Mouse (Mus musculus) R1 (cell line): ENCODE data around the gene Cited4.

Experiments used
- DNase-seq: peaks from one replicate; pipeline ENCODE4 v3.0.0-alpha.2; 2018; ENCODE audit warnings: low read depth, low spot score

Gene Cited4

DNA sequence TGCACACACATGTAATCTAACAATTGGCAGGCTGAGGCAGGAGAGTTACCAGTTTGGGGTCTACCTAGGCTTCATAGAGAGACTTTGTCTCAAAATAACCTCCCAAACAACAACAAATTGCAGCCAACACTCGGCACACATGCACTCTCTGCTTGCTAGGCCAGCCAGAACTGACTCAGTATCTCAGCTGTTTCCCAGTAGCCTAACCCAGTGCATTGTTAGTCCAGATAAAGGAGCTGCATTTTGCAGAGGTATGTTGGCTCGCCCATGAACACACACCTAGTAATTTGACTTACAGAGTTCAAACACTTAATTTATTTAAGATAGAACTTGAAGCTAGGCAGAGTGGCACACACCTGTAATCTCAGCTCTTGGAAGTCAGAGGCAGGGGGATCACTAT, 9.3 kb downstream of the Cited4 start:
- no peak for DNase-seq

DNA sequence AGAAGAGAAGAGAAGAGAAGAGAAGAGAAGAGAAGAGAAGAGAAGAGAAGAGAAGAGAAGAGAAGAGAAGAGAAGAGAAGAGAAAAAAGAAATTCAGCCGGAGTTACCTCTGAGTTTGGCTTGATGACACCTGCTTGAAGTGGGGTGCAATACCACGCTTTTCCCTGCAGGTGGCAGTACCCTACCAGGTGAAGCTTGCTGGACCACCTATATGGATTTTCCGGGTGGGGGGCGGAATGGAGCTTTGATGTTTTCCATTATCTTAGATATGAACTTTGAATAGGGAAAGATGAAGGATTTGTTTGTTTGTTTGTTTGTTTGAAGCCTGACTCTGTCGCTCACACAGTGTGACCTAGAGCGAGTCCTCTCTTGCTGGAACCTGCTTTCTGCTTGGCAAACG, 14.6 kb downstream of the Cited4 start:
- peak; percentile 58 for DNase-seq

DNA sequence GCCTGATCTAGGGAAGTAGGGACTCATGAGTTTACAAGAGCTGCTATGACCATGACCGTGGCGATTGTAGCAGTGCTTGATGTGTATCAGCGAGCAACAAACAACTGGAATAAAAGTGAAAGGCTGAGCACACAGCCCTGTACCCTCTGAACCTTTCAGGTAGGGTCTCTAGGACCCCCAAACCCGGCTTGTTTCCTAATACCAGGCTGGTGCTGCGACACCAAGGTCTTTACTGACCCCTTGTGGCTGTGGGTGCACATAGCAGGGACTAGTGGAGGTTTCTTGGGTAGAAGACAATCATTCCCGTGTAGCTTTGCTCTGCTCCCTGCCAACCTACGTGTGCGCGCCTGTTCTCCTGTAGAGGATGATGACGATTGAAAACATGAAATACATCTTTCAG, 15.8 kb downstream of the Cited4 start:
- DNase-seq: peak; percentile 69

DNA sequence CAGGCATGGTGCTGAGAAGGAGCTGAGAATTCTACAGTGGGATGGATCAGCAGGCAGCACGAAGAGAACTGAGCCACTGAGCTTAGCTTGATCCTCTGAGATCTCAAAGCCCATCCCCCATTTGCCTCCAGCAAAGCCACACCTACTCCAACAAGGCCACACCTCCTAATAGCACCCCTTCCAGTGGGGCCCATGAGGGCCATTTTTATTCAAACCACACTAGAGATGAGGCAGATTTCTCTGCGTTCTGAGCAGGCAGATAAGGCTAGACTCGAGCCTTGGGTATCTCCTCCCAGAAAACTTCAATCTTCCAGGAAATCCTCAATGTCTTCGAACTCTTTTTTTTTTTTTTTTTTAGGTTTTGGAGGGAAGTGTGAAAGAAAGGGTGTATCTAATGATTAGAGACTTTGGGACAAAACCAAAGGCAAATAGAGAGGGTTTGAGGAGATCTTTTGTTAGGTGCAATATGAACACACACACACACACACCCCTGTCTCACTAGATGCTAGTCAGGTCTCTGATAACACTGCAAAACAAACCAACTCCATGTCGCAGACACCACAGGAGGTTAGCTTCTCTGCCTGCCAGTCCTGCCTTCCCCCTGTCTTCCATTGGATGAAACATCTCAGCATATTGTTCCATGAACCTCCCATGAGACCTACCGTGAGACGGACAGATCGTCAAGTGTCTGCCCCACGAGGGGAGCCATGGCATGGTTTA, 17.1 kb downstream of the Cited4 start:
- DNase-seq: no peak

DNA sequence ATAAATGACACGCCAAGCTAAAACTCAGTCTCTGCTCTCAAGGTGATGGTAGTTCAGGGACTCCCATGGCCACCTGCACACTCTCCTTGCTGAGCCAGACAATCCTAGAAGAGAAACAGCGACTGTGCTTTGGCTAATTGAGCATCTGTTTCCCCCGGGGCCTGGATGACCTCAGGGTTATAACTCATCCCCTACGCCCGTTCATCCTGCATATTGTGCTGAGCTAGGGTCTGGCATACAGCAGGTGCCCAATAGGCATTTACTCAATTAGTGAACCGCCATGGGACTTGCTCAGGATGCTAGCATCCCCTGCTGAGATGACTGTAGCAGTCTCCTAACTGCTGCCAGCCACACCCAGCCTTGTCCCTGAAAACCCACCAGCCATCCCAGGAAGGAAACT, 20.9 kb downstream of the Cited4 start:
- no peak for DNase-seq

DNA sequence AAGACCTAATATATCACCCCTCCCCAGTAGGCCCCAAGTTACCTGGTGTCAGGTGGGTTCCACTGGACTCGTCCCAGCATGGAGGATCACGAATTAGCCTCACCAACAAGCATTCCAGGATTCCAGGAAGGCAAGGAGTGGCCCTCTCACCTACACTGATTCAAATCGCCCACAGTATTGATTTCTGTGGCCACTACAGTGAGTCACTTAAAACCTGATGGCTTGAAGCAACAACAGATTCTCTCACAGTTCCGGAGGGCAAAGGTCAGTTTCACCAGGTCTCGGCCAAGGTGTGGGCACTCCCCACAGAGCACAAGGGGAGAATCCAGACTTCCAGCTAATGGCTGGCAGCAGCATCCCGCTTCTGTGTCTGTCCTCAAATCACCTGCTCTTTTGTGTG, 22.9 kb downstream of the Cited4 start:
- no peak for DNase-seq

DNA sequence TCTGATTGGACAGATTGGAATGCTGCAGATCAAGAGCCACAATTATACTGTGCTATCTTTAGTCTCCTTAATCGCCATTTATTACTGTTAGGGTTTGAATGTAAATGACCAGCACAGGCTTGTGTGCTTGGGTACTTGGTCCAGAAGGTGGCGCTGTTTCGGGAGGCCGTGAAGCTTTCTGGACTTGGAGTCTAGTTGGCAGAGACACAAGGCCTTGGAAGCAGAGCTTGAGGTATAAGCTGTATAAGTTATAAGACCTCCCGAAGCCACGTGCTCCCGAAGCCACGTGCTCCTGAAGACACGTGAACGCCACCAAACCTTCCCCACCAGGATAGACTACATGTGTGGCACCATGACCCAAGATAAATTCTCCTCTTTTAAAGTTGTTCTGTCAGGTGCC, 26.3 kb downstream of the Cited4 start:
- DNase-seq: peak; percentile 78

DNA sequence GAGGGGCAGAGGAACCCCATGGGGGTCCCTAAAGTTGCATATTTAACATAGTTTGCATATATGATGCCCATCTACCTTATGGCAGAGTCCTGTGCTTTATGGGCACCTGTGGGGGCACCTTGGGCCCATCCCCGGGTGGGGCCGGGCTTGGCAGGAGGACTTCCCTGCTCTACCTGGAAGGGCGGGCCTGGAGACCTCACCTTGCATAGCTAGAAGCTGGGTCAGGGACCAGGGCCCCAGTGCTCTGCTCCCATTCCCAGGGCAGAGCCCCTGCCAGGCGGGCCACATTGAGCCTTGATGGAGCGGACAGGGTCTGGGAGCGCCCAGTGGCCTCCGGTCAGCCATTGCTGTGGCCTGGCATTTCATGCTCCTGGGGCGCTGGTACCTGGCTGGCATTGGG, 31.0 kb downstream of the Cited4 start:
- DNase-seq: no peak

DNA sequence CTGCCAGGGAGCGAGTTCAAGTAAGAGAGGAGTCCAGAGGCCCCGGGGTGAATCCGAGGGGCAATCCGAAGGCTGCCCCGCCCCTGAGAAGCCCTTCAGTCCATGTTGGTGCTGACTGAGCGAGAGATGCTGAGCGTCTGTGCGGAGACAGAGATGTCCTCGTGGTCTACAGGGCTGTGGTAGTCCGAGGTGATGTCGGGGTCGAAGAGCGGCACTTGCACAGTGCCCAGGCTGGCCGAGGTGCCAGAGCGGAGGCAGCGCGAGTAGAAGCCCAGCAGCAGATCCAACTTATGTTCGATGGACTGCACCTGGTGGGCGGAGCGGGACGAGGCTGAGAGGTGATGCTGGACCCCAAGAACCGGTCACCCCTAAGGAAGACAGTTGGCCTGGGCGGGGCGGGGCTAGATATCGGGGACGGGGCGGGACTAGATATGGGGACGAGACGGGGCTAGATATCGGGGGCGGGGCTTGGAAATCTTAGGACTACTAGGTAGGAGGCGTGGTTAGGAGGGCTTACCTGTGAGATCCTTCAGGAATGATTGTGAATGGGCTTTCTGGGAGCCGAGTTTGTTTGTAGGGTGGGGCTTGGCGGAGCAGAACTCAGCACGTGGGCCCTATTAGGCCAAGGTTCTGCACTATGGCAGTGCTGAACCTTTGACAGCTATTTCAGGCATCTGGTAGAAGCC, 31.6 kb downstream of the Cited4 start:
- peak; percentile 71 for DNase-seq

DNA sequence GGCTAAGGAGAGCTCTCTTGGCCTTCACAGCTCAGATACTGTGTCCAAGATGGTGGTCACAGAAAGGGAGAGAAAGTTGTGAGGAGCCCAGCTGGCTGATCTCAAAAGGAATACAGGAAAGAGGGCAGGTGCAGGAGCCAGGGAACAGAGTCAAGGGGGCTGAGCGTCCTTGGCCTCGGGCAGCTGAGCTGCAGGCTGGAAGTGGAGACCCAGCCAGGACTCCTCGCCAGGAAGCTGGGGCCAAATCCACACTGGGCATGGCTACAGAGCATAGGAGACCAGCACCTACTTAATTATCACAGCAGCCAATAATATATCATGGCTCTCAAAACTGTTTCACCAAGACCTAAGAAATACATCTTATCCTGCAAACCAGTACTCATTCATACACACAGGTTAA, 34.8 kb downstream of the Cited4 start:
- no peak for DNase-seq

DNA sequence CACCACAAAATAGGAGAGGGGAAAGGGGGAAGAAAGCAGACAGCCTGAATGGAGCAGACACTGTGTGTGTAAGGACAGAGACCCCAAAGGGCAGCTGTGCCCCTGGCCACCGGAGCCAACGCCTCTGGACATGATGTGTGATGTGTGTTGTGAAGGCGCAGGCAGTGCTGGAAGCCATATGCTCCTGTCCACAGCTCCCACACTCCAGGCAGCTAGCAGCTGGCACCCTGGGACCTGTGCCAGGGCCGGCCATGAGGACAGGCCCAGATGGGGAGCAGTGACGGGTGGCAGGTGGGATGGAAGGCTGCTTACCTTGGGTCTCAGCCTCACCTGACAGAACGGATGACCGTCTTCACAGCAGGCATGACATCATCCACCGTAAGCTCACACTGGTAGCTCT, 35.7 kb downstream of the Cited4 start:
- DNase-seq: no peak

DNA sequence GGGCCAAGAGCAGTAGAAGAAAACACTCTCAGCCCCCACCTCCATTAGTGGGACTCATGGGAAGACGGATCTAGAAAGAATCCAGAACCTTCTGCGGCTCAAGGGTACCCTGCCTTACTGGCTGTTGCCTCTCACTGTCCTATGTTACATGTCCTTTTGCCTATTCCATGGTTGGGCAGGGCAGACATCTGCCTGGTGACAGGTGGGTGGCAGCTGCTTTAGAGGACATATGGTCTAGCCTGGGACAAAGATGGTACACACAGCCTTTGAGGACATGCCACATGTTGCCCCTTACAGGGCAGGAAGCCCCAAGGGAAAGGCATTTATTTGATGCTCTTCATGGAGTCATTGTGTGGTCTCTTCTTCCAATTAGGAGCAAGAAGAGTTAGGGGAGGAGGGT, 36.1 kb downstream of the Cited4 start:
- DNase-seq: no peak

DNA sequence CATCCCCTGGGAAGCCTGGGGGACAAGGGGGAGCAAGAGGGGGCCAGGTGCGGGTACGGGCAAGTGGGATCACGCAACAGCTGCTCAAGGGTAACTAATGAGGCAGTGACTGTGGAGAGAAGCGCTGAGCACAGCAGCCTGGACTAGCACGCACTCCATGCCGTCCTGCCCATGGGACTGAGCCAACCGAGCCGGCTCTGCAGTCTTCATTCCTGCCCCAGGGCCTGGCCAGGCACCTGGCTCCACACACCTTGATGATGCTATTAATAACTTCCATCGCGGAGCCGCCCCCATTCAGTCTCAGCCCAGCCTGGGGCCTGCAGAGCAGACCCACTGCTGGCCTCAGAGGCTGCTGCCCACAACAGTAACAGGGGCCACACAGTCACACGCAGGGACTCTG, 45.9 kb downstream of the Cited4 start:
- no peak for DNase-seq

DNA sequence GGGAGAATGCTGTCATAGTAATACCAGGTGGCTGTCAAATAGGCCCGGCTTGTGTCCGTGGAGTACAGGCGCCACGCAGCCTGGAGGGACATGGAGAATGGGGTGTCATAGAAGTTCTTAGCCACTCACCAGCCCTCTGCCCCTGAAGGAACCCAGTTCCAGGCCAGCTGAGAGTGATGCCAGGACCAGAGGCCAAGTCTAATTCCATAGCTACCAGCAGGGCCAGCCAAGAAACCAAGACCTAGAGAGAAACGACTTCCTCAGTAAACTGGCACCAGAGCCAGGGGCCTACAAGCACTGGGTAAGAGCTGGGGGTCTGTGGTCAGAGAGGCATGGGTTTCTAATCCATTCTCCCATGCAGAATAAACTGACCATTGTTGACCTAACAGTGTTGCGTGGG, 46.6 kb downstream of the Cited4 start:
- DNase-seq: no peak

DNA sequence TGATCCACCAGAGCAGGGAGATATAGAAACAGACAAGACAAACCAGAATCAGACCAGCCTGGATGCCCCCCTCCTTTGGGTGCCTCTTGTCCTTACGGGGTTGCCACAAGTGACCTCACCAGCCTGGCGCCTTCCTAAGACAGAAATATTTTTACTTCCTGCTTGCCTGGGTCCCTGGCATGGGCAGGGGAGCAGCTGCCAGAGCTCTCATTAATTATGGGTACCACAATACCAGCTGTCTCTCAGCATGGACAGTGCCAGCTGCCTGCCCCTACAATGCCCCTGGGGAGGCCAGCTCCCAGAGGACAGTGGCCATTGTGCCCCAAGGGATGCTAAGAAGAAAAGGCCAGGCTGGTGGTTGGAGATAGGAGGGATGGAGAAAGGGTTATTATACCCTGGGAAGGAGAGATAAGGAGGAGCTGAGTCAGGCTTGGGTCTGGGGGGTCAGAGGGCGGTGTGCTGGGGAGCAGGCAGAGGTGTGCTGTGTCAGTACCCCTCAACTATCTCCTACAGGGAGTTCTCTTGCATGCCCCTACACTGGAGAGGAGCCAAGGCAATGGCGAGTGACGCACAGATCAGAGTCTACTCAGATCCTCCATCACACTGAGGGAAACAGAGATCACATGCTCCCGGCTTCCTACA, 47.6 kb downstream of the Cited4 start:
- no peak for DNase-seq

DNA sequence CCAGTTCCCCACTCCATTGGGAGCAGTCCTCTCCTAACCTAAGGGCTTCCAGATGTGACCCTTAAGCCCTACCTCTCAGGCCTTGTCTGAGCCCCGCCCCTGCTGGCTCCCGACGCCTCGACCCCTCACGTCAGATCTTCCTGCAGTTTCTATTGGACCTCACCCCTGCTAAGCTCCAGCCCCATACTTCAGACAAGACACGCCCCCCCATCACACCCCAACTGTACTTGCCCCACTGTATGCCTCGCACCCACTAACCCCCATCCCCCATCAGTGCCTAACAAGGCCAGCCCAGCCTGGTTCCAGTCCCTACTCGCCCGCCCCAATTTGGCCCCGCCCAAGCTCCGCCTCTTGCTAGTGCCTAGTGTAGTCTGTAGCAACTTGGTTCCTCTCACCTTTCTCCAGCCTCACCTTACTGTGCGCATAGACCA, 49.8 kb downstream of the Cited4 start:
- DNase-seq: peak; percentile 83

DNA sequence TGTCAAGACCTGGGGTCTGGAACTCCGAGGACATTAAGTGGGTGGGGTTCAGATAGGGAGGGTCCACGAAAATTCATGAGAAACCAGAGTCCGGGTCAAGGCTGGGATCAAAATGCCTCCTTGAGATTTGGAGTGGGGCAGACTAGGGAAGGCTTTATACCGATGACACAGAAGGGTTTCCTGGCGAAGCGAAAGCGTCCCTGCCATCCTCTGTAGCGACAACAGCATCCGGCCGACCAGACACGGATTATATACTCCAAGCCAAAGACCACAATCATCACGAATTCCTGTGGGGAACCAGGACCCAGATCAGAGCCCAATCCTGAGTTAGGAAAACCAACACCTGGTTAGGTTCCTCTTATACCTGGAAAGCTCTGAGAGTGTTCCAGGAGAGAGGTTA, 50.4 kb downstream of the Cited4 start:
- no peak for DNase-seq
